Mouse (Mus musculus) cerebellum, adult 2 months (tissue): ENCODE results near the gene Arhgap45. TPM values are rescaled to one million over a fixed set of nuclear protein-coding genes. Genes with fewer than 3 reads are reported as not detected.
"Not testable (repeated sequence)": the region's sequence is repeated elsewhere in the genome, so short reads cannot be mapped to it uniquely, and the experiment has no call there.

Experiments
- DNase-seq, 2 experiments: peaks; one replicate each; pipeline ENCODE4 v3.0.0; 2021
- H3K27ac ChIP-seq: fragments of 200-500 bp; 2 replicates; pipeline ENCODE4 v1.5.1; 2012; ENCODE audit warnings: low read length, control low read depth, inconsistent platforms; ENCODE audit not compliant: insufficient read depth
- H3K27me3 ChIP-seq: fragments of 200-500 bp; 2 replicates; pipeline ENCODE4 v1.6.1; 2012; ENCODE audit warnings: inconsistent platforms, mild to moderate bottlenecking, low read length, moderate library complexity; ENCODE audit not compliant: control insufficient read depth, insufficient read depth
- H3K4me1 ChIP-seq: fragments of 200-500 bp; 2 replicates; pipeline ENCODE4 v1.6.1; 2011; ENCODE audit warnings: low read length; ENCODE audit not compliant: control insufficient read depth, insufficient read depth
- H3K4me3 ChIP-seq: fragments of 200-500 bp; replicated peaks from 2 replicates; pipeline ENCODE3; 2011; ENCODE audit warnings: mild to moderate bottlenecking, low read depth, low read length, control low read depth; ENCODE audit not compliant: insufficient read depth
- CTCF ChIP-seq: fragments of 200-500 bp; IDR thresholded peaks from 2 replicates; pipeline ENCODE4 v1.5.1; 2011; ENCODE audit warnings: low read depth, mild to moderate bottlenecking, control low read depth, low read length, moderate library complexity, borderline replicate concordance; ENCODE audit not compliant: insufficient read depth
- POLR2A ChIP-seq: fragments of 200-500 bp; IDR thresholded peaks from 2 replicates; pipeline ENCODE4 v1.6.1; 2011; ENCODE audit warnings: low read length, control low read depth, borderline replicate concordance; ENCODE audit not compliant: insufficient read depth
- WGBS: fragments of 180-500 bp; shearing (Covaris S2); methylation state at CpG from one replicate; pipeline ENCODE4 v1.1.7; 2018; 5-methylcytosine and 5-hydroxymethylcytosine counted together
- polyA plus RNA-seq: library from polyadenylated mRNA; depleted of rRNA; stranded (reverse); fragments of >200 nt; gene quantifications from 2 replicates; pipeline ENCODE4 v1.2.3, GENCODE M21; 2012

Gene Arhgap45
- polyA plus RNA-seq, 1 experiment = 2.7 TPM

DNA sequence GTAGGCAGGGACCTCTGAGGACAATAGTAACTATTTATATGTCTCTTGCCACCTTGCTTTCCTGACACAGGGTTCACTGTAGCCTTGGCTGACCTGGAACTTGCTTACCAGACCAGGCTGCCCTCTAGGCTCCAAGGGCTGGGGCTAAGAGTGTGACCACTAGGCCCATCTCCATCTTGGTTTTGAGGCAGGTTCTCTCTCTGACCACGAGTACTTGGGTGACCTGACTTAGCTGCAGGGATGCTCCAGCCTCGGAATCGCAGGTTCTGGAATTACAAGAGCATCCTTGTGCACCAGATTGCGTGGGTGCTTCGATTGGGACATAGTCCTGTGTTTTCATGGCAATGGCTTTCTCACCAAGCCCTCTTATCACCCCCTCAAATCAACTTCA, 35.9 kb downstream of the Arhgap45 start:
- WGBS = 87% methylated on average over 5 of the region's 5 CpGs
- DNase-seq = no peak
- TF ChIP-seq CTCF = no peak
- no peak for TF ChIP-seq POLR2A
- Histone ChIP-seq H3K4me3 (no peak overlapping the region), H3K4me1 (peaks cover 11% of the 10 kb centered on the region; the same call in 1 of the 2 replicates), H3K27ac (no peak overlapping the region), H3K27me3 (no peaks in the 10 kb centered on the region)

DNA sequence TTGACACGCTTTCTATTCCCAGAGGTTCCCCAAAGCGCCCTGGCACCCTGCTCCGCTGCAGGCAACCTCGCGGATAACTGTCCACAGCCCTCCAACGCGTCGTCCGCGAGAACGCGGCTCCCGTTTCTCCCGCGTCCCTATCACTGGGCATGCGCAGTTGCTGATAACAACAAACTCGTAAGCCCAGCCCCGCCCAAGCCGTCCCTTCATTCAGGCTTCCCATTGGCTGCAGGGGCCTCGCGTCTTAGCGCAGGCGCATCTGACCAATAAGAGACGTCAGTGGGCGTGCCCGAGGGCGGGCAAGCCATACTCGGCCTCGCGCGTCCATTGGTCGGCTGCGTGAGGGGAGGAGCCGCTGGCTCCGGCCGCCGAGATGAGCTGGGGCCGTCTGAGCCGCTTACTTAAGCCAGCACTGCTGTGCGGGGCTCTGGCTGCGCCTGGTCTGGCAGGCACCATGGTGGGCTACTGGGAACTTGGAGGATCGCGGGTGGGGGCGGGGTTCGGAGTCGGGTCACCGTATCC, 36.9 kb downstream of the Arhgap45 start:
- TF ChIP-seq POLR2A (peak; percentile 98), CTCF (no peak)
- Histone ChIP-seq H3K27ac (peak overlapping the region; percentile 86), H3K27me3 (no peaks in the 10 kb centered on the region), H3K4me3 (peak overlapping the region; percentile 96), H3K4me1 (peaks cover 16% of the 10 kb centered on the region; the same call in 1 of the 2 replicates)
- under 1% methylated on average over 47 of the region's 47 CpGs for WGBS
- peak; percentile 100 for DNase-seq

DNA sequence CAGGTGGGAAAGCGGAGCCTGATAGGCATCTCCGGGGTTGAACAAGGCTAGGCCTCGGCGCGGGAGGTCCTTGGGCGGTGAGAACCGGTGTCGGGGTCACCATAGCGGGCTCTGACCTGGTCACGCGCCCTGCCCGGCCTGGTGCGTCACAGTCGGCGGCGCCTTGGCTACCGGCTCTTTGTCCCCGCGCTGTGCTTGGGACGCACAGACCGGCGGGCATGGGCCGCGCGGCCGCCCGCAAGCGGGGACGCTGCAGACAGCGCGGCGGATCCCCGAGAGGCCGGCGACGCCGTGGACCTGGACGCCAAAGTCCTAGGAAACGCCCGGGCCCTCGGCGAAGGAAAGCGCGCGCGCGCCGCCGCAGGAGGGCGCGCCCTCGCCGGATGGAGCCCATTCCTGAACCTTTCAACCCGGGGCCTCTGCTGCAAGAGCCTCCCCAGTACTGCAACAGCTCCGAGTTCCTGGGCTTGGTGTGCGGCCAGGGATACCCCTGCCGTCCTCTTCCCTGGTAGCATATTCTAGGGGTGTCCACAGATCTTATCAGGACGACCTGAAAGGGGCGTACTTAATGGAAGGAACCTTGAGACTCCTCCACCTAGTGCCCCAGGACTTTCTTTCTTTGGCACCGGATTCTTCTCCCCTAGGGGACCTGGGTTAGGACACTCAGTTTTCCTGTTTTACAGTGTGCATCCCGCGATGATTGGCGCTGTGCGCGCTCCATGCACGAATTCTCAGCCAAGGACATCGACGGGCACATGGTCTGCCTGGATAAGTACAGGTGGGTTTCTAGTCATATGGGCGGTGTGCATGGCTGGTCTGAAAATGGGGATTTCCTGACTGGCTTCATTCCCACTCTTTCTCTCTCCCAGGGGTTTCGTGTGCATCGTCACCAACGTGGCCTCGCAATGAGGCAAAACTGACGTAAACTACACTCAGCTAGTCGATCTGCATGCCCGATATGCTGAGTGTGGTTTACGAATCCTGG, 37.7 kb downstream of the Arhgap45 start:
- Histone ChIP-seq H3K4me1 (peaks cover 16% of the 10 kb centered on the region; the same call in 1 of the 2 replicates), H3K27ac (peak overlapping the region; percentile 86), H3K4me3 (peak overlapping the region; percentile 96), H3K27me3 (no peaks in the 10 kb centered on the region)
- DNase-seq = peak; percentile 74 to 77
- WGBS = under 1% methylated on average over 77 of the region's 77 CpGs
- TF ChIP-seq POLR2A (no peak), CTCF (no peak)

DNA sequence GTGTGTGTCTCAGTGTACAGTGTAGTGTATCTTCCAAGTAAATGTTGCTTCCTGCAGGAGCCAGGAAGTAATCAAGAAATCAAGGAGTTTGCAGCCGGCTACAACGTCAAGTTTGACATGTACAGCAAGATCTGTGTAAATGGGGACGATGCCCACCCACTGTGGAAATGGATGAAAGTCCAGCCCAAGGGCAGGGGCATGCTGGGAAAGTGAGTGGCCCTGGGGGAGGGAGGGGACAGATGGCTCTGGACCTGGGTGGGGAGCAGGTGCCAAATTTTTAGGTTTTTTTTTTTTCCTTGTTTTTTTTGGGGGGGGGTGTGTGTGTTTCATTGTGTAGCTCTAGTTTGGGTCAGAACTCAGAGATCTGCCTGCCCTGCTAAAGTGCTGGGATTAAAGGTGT, 38.5 kb downstream of the Arhgap45 start:
- H3K27me3 ChIP-seq = not testable (repeated sequence)
- Histone ChIP-seq H3K27ac (peak overlapping the region; percentile 86; the same call in 1 of the 2 replicates), H3K4me3 (peak overlapping the region; percentile 96), H3K4me1 (peaks cover 16% of the 10 kb centered on the region; the same call in 1 of the 2 replicates)
- WGBS = 1% methylated on average over 3 of the region's 3 CpGs
- DNase-seq = peak in 1 of 2 experiments; percentile 57

DNA sequence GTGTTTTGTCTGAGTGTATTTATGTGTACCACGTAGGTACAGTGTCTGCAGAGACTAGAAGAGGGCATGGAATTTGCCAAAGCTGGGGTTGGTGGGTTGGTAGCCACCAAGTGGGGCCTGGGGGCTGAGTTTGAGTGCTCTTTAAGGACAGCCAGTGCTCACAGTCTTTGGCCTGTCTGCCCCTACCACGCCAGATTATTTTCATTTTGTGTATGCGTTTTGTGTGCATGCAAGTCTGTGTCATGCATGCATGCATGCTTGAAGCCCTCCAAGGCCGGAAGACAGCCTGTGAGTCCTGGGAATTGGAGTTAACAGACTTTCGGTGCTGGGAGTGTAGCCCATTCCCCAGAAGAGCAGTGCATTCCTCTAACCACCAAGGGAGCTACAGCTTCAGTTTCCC, 38.9 kb downstream of the Arhgap45 start:
- H3K4me3 ChIP-seq = peak overlapping the region; percentile 96
- 24% methylated on average over 5 of the region's 5 CpGs for WGBS

DNA sequence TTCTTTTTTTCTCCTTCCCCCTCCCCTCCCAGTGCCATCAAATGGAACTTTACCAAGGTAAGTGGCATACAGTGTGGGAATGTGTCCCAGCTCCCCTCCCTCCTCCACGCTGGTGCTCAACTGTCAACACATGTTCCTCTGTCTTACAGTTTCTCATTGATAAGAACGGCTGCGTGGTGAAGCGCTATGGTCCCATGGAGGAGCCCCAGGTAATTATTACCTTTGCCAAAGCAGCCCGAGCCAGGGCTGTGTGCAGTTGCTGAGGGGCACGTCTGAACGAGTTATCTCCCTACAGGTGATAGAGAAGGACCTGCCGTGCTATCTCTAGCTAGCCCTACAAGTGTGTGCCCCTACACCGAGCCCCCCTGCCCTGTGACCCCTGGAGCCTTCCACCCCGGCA, 39.4 kb downstream of the Arhgap45 start:
- H3K4me3 ChIP-seq = no peak overlapping the region
- peaks cover 16% of the 10 kb centered on the region; the same call in 1 of the 2 replicates for H3K4me1 ChIP-seq
- H3K27ac ChIP-seq = no peak overlapping the region
- no peak for TF ChIP-seq POLR2A
- no peak for TF ChIP-seq CTCF
- H3K27me3 ChIP-seq = no peaks in the 10 kb centered on the region
- DNase-seq = no peak
- 52% methylated on average over 10 of the region's 10 CpGs for WGBS

More for the DNA sequence above, 38.9 kb downstream of the Arhgap45 start:
- no peak for TF ChIP-seq CTCF
- no peak for TF ChIP-seq POLR2A
- Histone ChIP-seq H3K27ac (no peak overlapping the region), H3K27me3 (no peaks in the 10 kb centered on the region), H3K4me1 (peaks cover 16% of the 10 kb centered on the region; the same call in 1 of the 2 replicates)
- no peak for DNase-seq

DNA sequence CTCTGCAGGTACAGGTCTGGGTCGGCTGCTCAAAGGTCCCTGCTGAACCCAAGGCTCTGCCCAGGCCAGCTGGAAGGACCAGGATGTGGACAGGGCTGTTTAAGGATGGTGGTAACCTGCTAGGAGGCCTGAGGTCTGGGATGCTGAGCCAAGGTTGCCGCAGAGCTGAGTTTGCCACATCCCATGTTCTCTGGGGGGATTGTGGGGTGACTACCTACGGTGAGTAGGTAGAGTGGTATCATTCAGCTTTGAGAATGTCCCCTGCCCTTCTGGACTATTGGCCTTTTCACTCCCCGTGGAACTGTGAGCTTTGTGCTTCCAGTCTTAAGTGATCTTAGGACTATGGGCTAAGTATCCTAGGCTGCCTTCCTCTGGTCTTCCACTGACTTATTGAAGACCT, 40.1 kb downstream of the Arhgap45 start:
- H3K4me1 ChIP-seq = peaks cover 16% of the 10 kb centered on the region; the same call in 1 of the 2 replicates
- no peak overlapping the region for H3K27ac ChIP-seq
- no peak overlapping the region for H3K4me3 ChIP-seq
- TF ChIP-seq POLR2A (no peak), CTCF (no peak)
- no peak for DNase-seq
- H3K27me3 ChIP-seq = no peaks in the 10 kb centered on the region
- WGBS = 71% methylated on average over 4 of the region's 4 CpGs
